Mouse (Mus musculus): ENCODE data around the gene Oog1. TPM values are rescaled to one million over a fixed set of nuclear protein-coding genes. Genes with fewer than 3 reads are reported as not detected.

Gene Oog1
- polyA plus RNA-seq (2014; fragmentation: Illumina TruSeq; extraction: RNeasy Lipid Tissue Mini Kit (QIAGEN cat#74804); ENCODE audit: low read depth, low replicate concordance), result not detected

GRCm38 (mm10) chr12:87602388-87602787, at the start of gene Oog1:
TSS of gene Oog1 (plus strand) at chr12:87602688.

DNA sequence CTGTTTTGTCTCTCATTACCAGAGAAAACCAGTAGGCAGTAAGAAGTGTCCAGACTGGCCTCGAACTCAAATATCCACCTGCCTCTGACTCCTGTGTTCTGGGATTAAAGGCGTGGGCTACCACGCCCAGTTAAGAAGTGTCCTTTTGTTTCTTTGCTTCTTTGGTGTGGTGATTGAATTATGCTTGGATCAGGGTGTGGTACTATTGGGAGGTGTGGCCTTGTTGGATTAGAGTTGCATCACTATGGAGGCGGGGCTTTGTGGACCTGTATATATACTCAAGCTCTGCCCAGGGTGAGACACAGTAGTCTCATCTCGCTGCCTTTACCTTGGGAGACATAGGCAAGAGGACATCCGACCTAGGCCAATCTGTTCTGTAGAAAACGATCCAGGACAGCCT, 16.1 kb downstream of the Oog1 start, which contains the start of gene Gm4027:
Gene Gm4027 (plus strand): TSS at position 301 of the 400 bp plus-strand sequence.

GRCm38 (mm10) chr12:87644520-87644919, 42.0 kb downstream of the Oog1 start, which contains the start of gene Gm16381:
TSS of gene Gm16381 (minus strand) at chr12:87644620.

Other genes starting within 250 kb of the Oog1 start
- 359 TPM for gene Sptlc2, start 214.3 kb upstream of the Oog1 start, polyA plus RNA-seq (2014; fragmentation: Illumina TruSeq; extraction: RNeasy Lipid Tissue Mini Kit (QIAGEN cat#74804); ENCODE audit: low read depth, low replicate concordance)
- gene Slirp, start 158.8 kb upstream of the Oog1 start, polyA plus RNA-seq (2014; fragmentation: Illumina TruSeq; extraction: RNeasy Lipid Tissue Mini Kit (QIAGEN cat#74804); ENCODE audit: low read depth, low replicate concordance), result 171 TPM
- 20.1 TPM for gene Alkbh1, start 158.7 kb upstream of the Oog1 start, polyA plus RNA-seq (2014; fragmentation: Illumina TruSeq; extraction: RNeasy Lipid Tissue Mini Kit (QIAGEN cat#74804); ENCODE audit: low read depth, low replicate concordance)
- gene Snw1, start 130.4 kb upstream of the Oog1 start, polyA plus RNA-seq (2014; fragmentation: Illumina TruSeq; extraction: RNeasy Lipid Tissue Mini Kit (QIAGEN cat#74804); ENCODE audit: low read depth, low replicate concordance), result 102 TPM
- gene Gm5788, start 108.0 kb upstream of the Oog1 start, polyA plus RNA-seq (2014; fragmentation: Illumina TruSeq; extraction: RNeasy Lipid Tissue Mini Kit (QIAGEN cat#74804); ENCODE audit: low read depth, low replicate concordance), result not detected
- gene Gm8300, start 88.4 kb upstream of the Oog1 start, polyA plus RNA-seq (2014; fragmentation: Illumina TruSeq; extraction: RNeasy Lipid Tissue Mini Kit (QIAGEN cat#74804); ENCODE audit: low read depth, low replicate concordance), result not detected
- gene Gm4027, start 16.2 kb downstream of the Oog1 start, polyA plus RNA-seq (2014; fragmentation: Illumina TruSeq; extraction: RNeasy Lipid Tissue Mini Kit (QIAGEN cat#74804); ENCODE audit: low read depth, low replicate concordance), result not detected
- gene Gm16381, start 41.9 kb downstream of the Oog1 start, polyA plus RNA-seq (2014; fragmentation: Illumina TruSeq; extraction: RNeasy Lipid Tissue Mini Kit (QIAGEN cat#74804); ENCODE audit: low read depth, low replicate concordance), result not detected
- gene Gm21319, start 173.1 kb downstream of the Oog1 start, polyA plus RNA-seq (2014; fragmentation: Illumina TruSeq; extraction: RNeasy Lipid Tissue Mini Kit (QIAGEN cat#74804); ENCODE audit: low read depth, low replicate concordance), result not detected
- not detected for gene Gm21936, start 192.8 kb downstream of the Oog1 start, polyA plus RNA-seq (2014; fragmentation: Illumina TruSeq; extraction: RNeasy Lipid Tissue Mini Kit (QIAGEN cat#74804); ENCODE audit: low read depth, low replicate concordance)
- gene BB287469, start 213.9 kb downstream of the Oog1 start, polyA plus RNA-seq (2014; fragmentation: Illumina TruSeq; extraction: RNeasy Lipid Tissue Mini Kit (QIAGEN cat#74804); ENCODE audit: low read depth, low replicate concordance), result not detected
- not detected for gene Gm2001, start 239.7 kb downstream of the Oog1 start, polyA plus RNA-seq (2014; fragmentation: Illumina TruSeq; extraction: RNeasy Lipid Tissue Mini Kit (QIAGEN cat#74804); ENCODE audit: low read depth, low replicate concordance)

Measured in adrenal gland, adult 10 weeks (tissue).